Mouse (Mus musculus): ENCODE measurements around the gene Zfp984.
"Not testable (repeated sequence)": the region's sequence is repeated elsewhere in the genome, so short reads cannot be mapped to it uniquely, and the experiment has no call there.

The Zfp984 gene

GRCm38 (mm10) chr4:147809292-147809965, at the start of gene Zfp984:
TSS of gene Zfp984 (minus strand) at chr4:147809788.
- DNase-seq (ENCODE audit: low read depth, low spot score), result peak; percentile 90

DNA sequence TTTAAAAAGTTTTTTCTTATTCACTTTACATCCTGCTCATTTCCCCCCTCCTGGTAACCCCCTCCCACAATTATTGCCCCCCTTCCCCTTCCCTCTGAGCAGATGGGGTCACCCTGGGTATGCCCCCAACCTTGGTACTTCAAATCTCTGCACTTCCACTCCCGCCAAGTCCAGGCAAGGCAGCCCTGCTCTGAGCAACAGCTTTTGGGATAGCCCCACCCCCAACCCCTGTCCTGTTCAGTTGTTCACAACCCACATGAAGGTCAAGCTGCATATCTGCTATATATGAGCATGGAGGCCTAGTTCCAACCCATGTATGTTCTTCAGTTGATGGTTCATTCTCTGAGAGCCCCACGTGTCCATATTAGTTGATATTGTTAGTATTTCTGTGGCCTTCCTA, 41.2 kb upstream of the Zfp984 start:
- no peak for DNase-seq (ENCODE audit: low read depth, low spot score)

DNA sequence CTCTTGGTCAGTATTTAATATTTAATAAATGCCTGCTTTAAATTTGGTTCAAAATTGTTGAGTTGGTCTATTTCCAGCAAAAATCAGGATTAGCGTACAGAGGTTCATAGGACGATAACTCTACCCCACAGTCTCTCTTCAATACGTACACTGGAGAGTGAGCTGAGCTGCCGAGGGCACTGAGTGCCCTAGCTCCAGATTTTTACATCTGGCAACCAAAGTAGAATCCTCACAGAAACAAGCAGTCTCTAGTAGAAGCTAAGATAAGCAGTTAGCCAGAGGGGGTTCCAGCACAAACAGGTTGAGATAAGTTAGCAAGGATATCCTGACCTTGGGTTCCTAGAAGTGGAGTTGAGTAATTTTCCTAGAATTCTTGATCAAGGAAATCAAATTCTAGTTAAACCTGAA, 39.0 kb upstream of the Zfp984 start:
- DNase-seq (ENCODE audit: low read depth, low spot score), result no peak

DNA sequence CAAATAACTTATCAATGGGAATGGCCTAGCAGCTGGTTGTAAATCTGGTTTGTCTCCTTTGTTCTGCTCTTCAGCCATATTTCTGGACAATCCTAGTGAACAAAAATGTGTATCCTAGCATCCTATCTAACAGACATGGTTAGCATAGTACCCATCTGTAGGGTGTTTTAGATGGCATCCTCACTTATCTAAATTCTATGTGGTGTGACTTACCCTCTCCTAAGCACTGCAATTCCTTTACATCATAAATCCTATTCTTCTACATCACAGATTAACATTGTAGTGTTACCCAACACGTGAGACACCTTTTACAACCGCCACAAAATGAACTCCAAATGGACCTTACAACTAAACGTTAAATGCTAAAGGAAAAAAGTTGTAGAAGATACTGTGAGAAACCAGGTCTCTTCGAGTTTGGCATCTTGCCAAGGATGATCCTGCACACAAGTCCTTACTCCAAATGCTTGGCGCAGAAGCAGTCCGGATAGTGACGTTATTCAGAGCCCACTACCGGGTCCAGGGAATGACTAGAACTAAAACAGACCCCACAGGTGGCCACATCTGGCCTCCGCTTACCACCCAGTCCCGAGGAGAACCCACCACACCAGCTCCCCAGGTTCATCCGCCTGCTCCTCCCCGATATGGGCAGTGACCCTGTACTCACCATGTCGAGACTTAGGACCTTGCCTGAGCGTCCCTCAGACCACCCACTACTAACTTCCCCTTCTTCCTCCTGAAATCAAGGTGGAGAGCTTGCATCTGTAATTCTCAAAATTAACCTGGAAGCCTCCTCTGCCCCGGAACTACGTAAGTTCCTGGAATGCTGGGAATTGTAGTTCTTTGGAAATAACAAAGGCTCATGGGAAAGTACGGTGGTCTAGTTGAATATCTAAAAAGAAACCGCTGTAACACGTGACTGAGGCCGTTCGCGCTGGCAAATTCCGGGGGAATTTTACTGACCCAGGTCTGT, 38.3 kb upstream of the Zfp984 start, which contains the start of gene Zfp933:
Gene Zfp933, minus strand, starts transcription at position 753 of the 970 bp plus-strand sequence.
- peak; percentile 96 for DNase-seq (ENCODE audit: low read depth, low spot score)

DNA sequence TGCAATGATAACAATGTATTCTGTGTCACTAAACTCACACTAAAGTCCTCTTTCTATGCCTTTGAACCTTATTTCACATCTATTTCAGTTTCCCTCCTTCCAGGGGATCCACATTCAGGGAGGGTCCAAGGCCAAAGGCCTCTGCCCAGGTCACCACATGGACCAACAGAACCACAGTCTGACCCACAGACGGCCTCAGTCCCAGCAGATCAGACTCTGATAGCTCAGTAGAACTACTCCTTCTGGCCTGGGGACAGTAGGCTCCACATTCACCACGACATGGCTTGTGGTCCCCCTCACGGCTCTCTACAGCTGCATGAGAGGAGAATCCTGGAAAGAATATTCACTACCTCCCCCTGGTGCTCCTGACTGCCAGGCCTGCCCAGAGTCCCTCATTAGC, 33.3 kb upstream of the Zfp984 start:
- no peak for DNase-seq (ENCODE audit: low read depth, low spot score)

- not testable (repeated sequence) for DNase-seq (ENCODE audit: low read depth, low spot score)
Observed at GRCm38 (mm10) chr4:147839282-147839681, 29.7 kb upstream of the Zfp984 start.

DNA sequence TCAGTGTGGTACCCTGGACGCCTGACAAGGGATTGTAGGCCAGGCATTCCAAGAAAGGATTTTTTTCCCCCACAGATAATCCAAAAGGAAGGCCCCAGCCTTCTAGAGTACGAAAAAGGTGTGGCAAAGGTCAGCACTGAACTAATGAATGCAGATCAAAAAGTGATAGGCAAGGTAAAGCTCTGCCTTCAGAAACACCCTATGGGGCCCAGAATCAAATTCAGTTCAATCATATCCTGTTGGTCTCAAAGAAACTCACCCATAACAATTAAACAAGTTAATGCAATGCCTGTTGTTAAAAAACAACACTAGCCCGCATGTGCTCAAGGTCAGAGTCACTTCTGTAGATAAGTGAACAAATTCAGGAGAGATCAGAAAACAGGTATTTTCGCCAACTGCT, 14.8 kb upstream of the Zfp984 start:
- DNase-seq (ENCODE audit: low read depth, low spot score), result peak; percentile 82

DNA sequence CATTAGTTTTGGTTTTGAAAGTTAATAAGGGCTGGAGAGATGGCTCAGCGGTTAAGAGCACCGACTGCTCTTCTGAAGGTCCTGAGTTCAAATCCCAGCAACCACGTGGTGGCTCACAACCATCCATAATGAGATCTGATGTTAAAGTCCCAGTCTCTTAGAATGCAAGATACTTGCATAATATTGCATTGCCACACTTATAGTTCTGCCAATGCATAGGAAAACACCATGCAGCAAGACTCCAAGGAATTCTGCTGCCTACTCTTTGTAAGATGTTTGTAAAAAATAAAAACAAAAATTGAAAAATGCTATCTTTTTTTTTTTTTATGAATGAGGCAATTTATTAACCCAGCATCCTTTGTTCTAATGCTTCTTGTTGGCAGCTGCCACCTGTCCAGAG, 11.8 kb upstream of the Zfp984 start:
- not testable (repeated sequence) for DNase-seq (ENCODE audit: low read depth, low spot score)

GRCm38 (mm10) chr4:147819659-147820058, 10.1 kb upstream of the Zfp984 start:
- DNase-seq (ENCODE audit: low read depth, low spot score), result not testable (repeated sequence)

- DNase-seq (ENCODE audit: low read depth, low spot score), result peak; percentile 47
Observed at GRCm38 (mm10) chr4:147814592-147815167, 5.1 kb upstream of the Zfp984 start.

DNA sequence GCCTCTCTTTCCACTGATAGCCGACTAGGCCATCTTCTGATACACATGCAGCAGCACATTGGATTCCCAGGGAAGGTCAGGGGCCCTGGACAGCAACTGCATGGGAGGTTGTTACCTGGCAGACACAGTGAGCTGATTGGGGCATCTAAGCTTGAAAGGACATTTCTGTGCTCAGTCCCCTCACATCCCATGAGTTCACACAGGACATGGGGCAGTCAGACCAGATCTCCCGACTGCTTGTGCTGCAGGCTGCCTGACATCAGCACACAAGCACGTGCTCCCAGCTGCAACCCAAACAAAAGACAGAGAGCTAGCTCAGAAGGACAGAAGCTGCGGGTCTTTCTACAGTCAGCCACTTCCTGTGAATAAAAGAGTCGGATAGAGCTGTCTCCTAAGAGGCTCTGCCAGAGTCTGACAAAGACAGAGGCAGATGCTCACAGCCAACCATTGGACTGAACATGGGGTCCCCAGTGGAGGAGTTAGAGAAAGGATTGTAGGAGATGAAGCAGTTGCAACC, 3.7 kb upstream of the Zfp984 start:
- DNase-seq (ENCODE audit: low read depth, low spot score), result no peak

DNA sequence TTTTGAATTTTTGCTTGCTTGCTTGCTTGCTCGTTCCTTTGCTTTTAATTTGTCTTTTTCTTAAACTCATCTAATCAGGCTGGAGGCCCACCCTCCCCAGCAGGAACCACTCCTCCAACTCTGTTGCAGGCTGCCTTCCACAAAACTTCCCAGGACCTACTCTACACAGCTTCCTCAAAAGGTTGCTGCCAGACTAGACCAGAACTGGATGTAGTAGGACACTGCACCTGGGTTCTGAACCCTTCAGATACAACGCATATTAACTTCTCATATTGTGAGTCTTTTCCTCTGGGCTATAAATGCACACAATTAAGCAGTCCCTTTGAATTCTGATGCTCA, 347 bp upstream of the Zfp984 start:
- DNase-seq (ENCODE audit: low read depth, low spot score), result not testable (repeated sequence)

DNA sequence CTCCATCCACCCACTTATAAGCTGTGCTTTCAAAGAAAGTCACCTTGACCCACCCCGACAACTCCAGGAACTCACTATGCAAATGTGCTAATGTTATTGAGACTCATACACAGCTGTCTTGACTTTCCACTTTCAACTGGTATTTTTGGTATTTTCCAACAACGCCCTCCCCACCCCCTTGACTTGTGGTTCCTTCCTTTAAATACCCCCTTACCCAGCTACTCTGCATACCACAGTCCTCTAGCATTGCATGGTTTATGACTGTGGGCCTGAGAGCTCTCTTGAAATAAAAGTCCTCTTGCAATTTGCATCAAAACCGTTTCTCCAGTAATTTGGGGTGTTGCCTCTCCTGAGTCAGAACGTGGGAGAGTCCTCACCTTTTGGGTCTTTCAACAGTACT, 1.1 kb downstream of the Zfp984 start:
- peak; percentile 90 for DNase-seq (ENCODE audit: low read depth, low spot score)

GRCm38 (mm10) chr4:147795308-147795707, 14.3 kb downstream of the Zfp984 start:
- DNase-seq (ENCODE audit: low read depth, low spot score), result not testable (repeated sequence)

- peak; percentile 63 for DNase-seq (ENCODE audit: low read depth, low spot score)
Observed at GRCm38 (mm10) chr4:147794026-147794665, 15.4 kb downstream of the Zfp984 start.

- peak; percentile 84 for DNase-seq (ENCODE audit: low read depth, low spot score)
Observed at GRCm38 (mm10) chr4:147793390-147793916, 16.1 kb downstream of the Zfp984 start.

DNA sequence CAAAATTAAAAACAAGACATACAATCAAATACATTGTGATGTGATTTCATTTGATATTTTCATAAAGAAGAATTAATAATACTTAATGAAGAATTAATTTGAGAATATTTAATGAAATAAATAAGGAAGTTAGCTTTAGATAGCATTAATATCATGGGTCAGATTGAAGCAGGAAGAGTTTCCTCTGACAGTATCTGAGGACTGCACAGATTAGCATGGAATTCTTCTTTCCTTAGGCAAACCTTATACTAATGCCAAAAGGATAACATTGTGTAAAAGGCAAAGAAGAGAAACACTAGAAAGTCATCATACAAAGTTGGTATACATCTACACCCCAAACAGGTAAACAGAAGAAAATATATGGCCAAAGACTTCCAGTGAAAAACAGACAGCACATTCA, 17.9 kb downstream of the Zfp984 start:
- not testable (repeated sequence) for DNase-seq (ENCODE audit: low read depth, low spot score)

DNA sequence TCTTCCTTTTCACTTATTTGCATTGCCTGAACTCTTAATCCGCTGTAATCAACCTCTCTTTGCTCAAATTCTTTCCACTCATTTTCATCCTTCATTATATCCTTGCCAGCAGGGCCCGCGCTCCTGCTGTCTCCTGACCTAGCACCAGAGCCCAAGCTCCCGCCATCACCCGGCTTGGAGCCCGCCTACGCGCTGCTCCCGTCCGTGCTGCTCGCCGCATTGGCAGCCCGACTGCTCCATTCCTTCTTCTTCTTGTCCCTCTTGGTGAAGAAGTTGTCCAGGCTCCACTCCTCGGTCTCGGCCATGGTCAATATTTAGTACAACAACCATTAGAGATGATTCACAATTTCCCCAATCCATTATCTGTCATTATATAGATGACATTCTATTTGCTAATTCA, 63.3 kb downstream of the Zfp984 start:
- DNase-seq (ENCODE audit: low read depth, low spot score), result peak; percentile 10

GRCm38 (mm10) chr4:147738636-147739369, 70.8 kb downstream of the Zfp984 start:
- DNase-seq (ENCODE audit: low read depth, low spot score), result peak; percentile 93
